Mouse (Mus musculus) MEL (cell line): Measurements from ENCODE around the gene R3hcc1l. TPM values are rescaled to one million over a fixed set of nuclear protein-coding genes. Genes with fewer than 3 reads are reported as not detected.

Experiments
- DNase-seq: peaks from one replicate; pipeline ENCODE4 v3.0.0; 2011; ENCODE audit warnings: low read depth, low spot score
- H3K27ac ChIP-seq: 2 replicates; pipeline ENCODE4 v1.5.1; 2012; ENCODE audit warnings: low read depth, mild to moderate bottlenecking, control low read depth, low read length, moderate library complexity; ENCODE audit not compliant: control insufficient read depth
- H3K27me3 ChIP-seq, 2 experiments: fragments of 150-350 bp in 1 of 2; sonication (generic) in 1 of 2; 2 replicates each; pipeline ENCODE4 v1.6.1; 2012; ENCODE audit warnings: low read length in 2 of 2, mild to moderate bottlenecking in 2 of 2, improper control_type of control experiment in 1 of 2, moderate library complexity in 1 of 2; ENCODE audit not compliant: insufficient read depth in 2 of 2, control insufficient read depth in 1 of 2
- H3K36me3 ChIP-seq, 2 experiments: 2 replicates each; pipeline ENCODE4 v1.6.1; 2012 to 2014; ENCODE audit warnings: low read length in 2 of 2, improper control_type of control experiment in 1 of 2, inconsistent platforms in 1 of 2, mild to moderate bottlenecking in 1 of 2; ENCODE audit not compliant: insufficient read depth in 2 of 2, control insufficient read depth in 1 of 2
- H3K4me1 ChIP-seq, 2 experiments: fragments of 150-350 bp in 1 of 2; sonication (generic) in 1 of 2; 2 replicates each; pipeline ENCODE4 v1.6.1; 2012; ENCODE audit warnings: low read length in 2 of 2, improper control_type of control experiment in 1 of 2, mild to moderate bottlenecking in 1 of 2; ENCODE audit not compliant: insufficient read depth in 2 of 2, control insufficient read depth in 1 of 2
- H3K4me3 ChIP-seq, 2 experiments: fragments of 150-350 bp in 1 of 2; sonication (generic) in 1 of 2; 2 replicates each; pipeline ENCODE4 v1.5.1; 2012; ENCODE audit warnings: low read depth in 2 of 2, low read length in 2 of 2, mild to moderate bottlenecking in 2 of 2, moderate library complexity in 2 of 2, control low read depth in 1 of 2, improper control_type of control experiment in 1 of 2; ENCODE audit not compliant: control insufficient read depth in 1 of 2, insufficient read depth in 1 of 2
- H3K79me2 ChIP-seq: 2 replicates; pipeline ENCODE4 v1.6.1; 2012; ENCODE audit warnings: mild to moderate bottlenecking, low read length, moderate library complexity; ENCODE audit not compliant: control insufficient read depth, poor library complexity, insufficient read depth
- H3K9ac ChIP-seq: 2 replicates; pipeline ENCODE4 v1.6.1; 2012; ENCODE audit warnings: low read depth, mild to moderate bottlenecking, control low read depth, low read length, moderate library complexity; ENCODE audit not compliant: control insufficient read depth, poor library complexity, severe bottlenecking
- H3K9me3 ChIP-seq: fragments of 150-350 bp; sonication (generic); replicated peaks from 2 replicates; pipeline ENCODE4 v1.6.1; 2012; ENCODE audit warnings: mild to moderate bottlenecking, low read length, improper control_type of control experiment, moderate library complexity; ENCODE audit not compliant: insufficient read depth
- BHLHE40 ChIP-seq: IDR thresholded peaks from 2 replicates; pipeline ENCODE4 v1.6.1; 2012; ENCODE audit warnings: low read depth, mild to moderate bottlenecking, inconsistent platforms, low read length, improper control_type of control experiment, borderline replicate concordance
- CHD1 ChIP-seq: IDR thresholded peaks from 2 replicates; pipeline ENCODE4 v1.6.1; 2012; ENCODE audit warnings: low read depth, mild to moderate bottlenecking, inconsistent platforms, low read length, improper control_type of control experiment
- CHD2 ChIP-seq: IDR thresholded peaks from 2 replicates; pipeline ENCODE4 v1.6.1; 2011; ENCODE audit warnings: low read length, improper control_type of control experiment
- CTCF ChIP-seq, 3 experiments: IDR thresholded peaks in 2 of 3; conservative IDR thresholded peaks in 1 of 3; 2 replicates each; pipeline ENCODE4 v1.5.1; 2011 to 2012; ENCODE audit warnings: low read length in 3 of 3, low read depth in 2 of 3, mild to moderate bottlenecking in 2 of 3, improper control_type of control experiment in 1 of 3, inconsistent platforms in 1 of 3, mixed read lengths in 1 of 3, moderate library complexity in 1 of 3; ENCODE audit not compliant: control insufficient read depth in 1 of 3, insufficient read depth in 1 of 3, poor library complexity in 1 of 3, severe bottlenecking in 1 of 3
- E2F4 ChIP-seq: IDR thresholded peaks from 2 replicates; pipeline ENCODE4 v1.6.1; 2011; ENCODE audit warnings: low read depth, low read length, improper control_type of control experiment, borderline replicate concordance
- ELF1 ChIP-seq: IDR thresholded peaks from 2 replicates; pipeline ENCODE4 v1.6.1; 2014; ENCODE audit warnings: low read depth, mild to moderate bottlenecking, inconsistent platforms, low read length, improper control_type of control experiment, moderate library complexity
- EP300 ChIP-seq, 2 experiments: IDR thresholded peaks; 2 replicates each; pipeline ENCODE4 v1.6.1; 2011; ENCODE audit warnings: improper control_type of control experiment in 2 of 2, low read length in 2 of 2, low read depth in 1 of 2, mild to moderate bottlenecking in 1 of 2
- GATA1 ChIP-seq: IDR thresholded peaks from 2 replicates; pipeline ENCODE4 v1.6.1; 2011; ENCODE audit warnings: low read depth, low read length, improper control_type of control experiment
- HCFC1 ChIP-seq: IDR thresholded peaks from 2 replicates; pipeline ENCODE4 v1.6.1; 2012; ENCODE audit warnings: low read depth, mild to moderate bottlenecking, inconsistent platforms, low read length, improper control_type of control experiment, moderate library complexity
- JUND ChIP-seq: IDR thresholded peaks from 2 replicates; pipeline ENCODE4 v1.6.1; 2011; ENCODE audit warnings: low read depth, mild to moderate bottlenecking, improper control_type of control experiment, low read length
- KAT2A ChIP-seq: conservative IDR thresholded peaks from 2 replicates; pipeline ENCODE4 v1.6.1; 2012; ENCODE audit warnings: low read depth, low read length, improper control_type of control experiment, inconsistent platforms
- MAFK ChIP-seq: IDR thresholded peaks from 2 replicates; pipeline ENCODE4 v1.6.1; 2011; ENCODE audit warnings: low read depth, mild to moderate bottlenecking, low read length, improper control_type of control experiment, borderline replicate concordance
- MAX ChIP-seq: IDR thresholded peaks from 2 replicates; pipeline ENCODE4 v1.6.1; 2011; ENCODE audit warnings: low read length, improper control_type of control experiment
- MAZ ChIP-seq: IDR thresholded peaks from 2 replicates; pipeline ENCODE4 v1.6.1; 2012; ENCODE audit warnings: low read depth, mild to moderate bottlenecking, inconsistent platforms, low read length, improper control_type of control experiment
- MXI1 ChIP-seq: IDR thresholded peaks from 2 replicates; pipeline ENCODE4 v1.6.1; 2011; ENCODE audit warnings: mild to moderate bottlenecking, low read depth, low read length, improper control_type of control experiment
- MYB ChIP-seq: IDR thresholded peaks from 2 replicates; pipeline ENCODE4 v1.6.1; 2011; ENCODE audit warnings: mild to moderate bottlenecking, low read depth, low read length, improper control_type of control experiment
- NELFE ChIP-seq: IDR thresholded peaks from 2 replicates; pipeline ENCODE4 v1.6.1; 2011; ENCODE audit warnings: low read depth, low read length, improper control_type of control experiment
- POLR2A ChIP-seq, 2 experiments: IDR thresholded peaks; 2 replicates each; pipeline ENCODE4 v1.6.1; 2011 to 2012; ENCODE audit warnings: low read length in 2 of 2, mild to moderate bottlenecking in 2 of 2, control low read depth in 1 of 2, improper control_type of control experiment in 1 of 2, low read depth in 1 of 2, moderate library complexity in 1 of 2; ENCODE audit not compliant: control insufficient read depth in 1 of 2, insufficient read depth in 1 of 2, poor library complexity in 1 of 2
- POLR2AphosphoS2 ChIP-seq: IDR thresholded peaks from 2 replicates; pipeline ENCODE4 v1.6.1; 2011; ENCODE audit warnings: low read length, improper control_type of control experiment
- POLR2AphosphoS5 ChIP-seq: IDR thresholded peaks from 2 replicates; pipeline ENCODE4 v1.6.1; 2012; ENCODE audit warnings: low read depth, borderline replicate concordance, mild to moderate bottlenecking, inconsistent platforms, low read length, moderate library complexity, mixed read lengths
- RCOR1 ChIP-seq: IDR thresholded peaks from 2 replicates; pipeline ENCODE4 v1.6.1; 2012; ENCODE audit warnings: low read depth, mild to moderate bottlenecking, inconsistent platforms, low read length, improper control_type of control experiment
- SIN3A ChIP-seq: IDR thresholded peaks from 2 replicates; pipeline ENCODE4 v1.6.1; 2012; ENCODE audit warnings: low read length, improper control_type of control experiment, inconsistent platforms
- SMC3 ChIP-seq: IDR thresholded peaks from 2 replicates; pipeline ENCODE4 v1.6.1; 2011; ENCODE audit warnings: low read depth, low read length, improper control_type of control experiment
- TAL1 ChIP-seq: IDR thresholded peaks from 2 replicates; pipeline ENCODE4 v1.6.1; 2012; ENCODE audit warnings: mild to moderate bottlenecking, inconsistent platforms, low read length, moderate library complexity, mixed read lengths
- TCF12 ChIP-seq: IDR thresholded peaks from 2 replicates; pipeline ENCODE4 v1.6.1; 2014; ENCODE audit warnings: low read depth, mild to moderate bottlenecking, inconsistent platforms, low read length, improper control_type of control experiment, moderate library complexity
- UBTF ChIP-seq: IDR thresholded peaks from 2 replicates; pipeline ENCODE4 v1.6.1; 2012; ENCODE audit warnings: low read depth, mild to moderate bottlenecking, inconsistent platforms, low read length, improper control_type of control experiment, moderate library complexity, borderline replicate concordance; ENCODE audit not compliant: insufficient read depth
- USF1 ChIP-seq: IDR thresholded peaks from 2 replicates; pipeline ENCODE4 v1.6.1; 2014; ENCODE audit warnings: low read depth, mild to moderate bottlenecking, inconsistent platforms, low read length, improper control_type of control experiment, moderate library complexity
- USF2 ChIP-seq, 2 experiments: IDR thresholded peaks; 2 replicates each; pipeline ENCODE4 v1.6.1; 2011 to 2012; ENCODE audit warnings: improper control_type of control experiment in 2 of 2, low read length in 2 of 2, borderline replicate concordance in 1 of 2, inconsistent platforms in 1 of 2, low read depth in 1 of 2, mild to moderate bottlenecking in 1 of 2; ENCODE audit not compliant: insufficient read depth in 1 of 2
- ZC3H11A ChIP-seq: IDR thresholded peaks from 2 replicates; pipeline ENCODE4 v1.6.1; 2012; ENCODE audit warnings: low read depth, mild to moderate bottlenecking, inconsistent platforms, low read length, improper control_type of control experiment
- ZMIZ1 ChIP-seq: IDR thresholded peaks from 2 replicates; pipeline ENCODE4 v1.6.1; 2012; ENCODE audit warnings: low read depth, mild to moderate bottlenecking, inconsistent platforms, low read length, improper control_type of control experiment, moderate library complexity
- ZNF384 ChIP-seq: IDR thresholded peaks from 2 replicates; pipeline ENCODE4 v1.6.1; 2012; ENCODE audit warnings: low read depth, mild to moderate bottlenecking, inconsistent platforms, low read length, improper control_type of control experiment
- polyA plus RNA-seq, 2 experiments: library from polyadenylated mRNA; stranded (reverse) in 1 of 2; unstranded in 1 of 2; fragments of >175 nt in 1 of 2; fragments of >200 nt in 1 of 2; gene quantifications; 2 replicates each; pipeline versions ENCODE4 v1.2.1 to v1.2.4; 2012; ENCODE audit warnings: low replicate concordance in 2 of 2, low read depth in 1 of 2; ENCODE audit not compliant: insufficient read length in 2 of 2, insufficient read depth in 1 of 2, missing spikeins in 1 of 2
- total RNA-seq: library from RNA; depleted of rRNA; stranded (reverse); fragments of 300-350 nt; gene quantifications from 2 replicates; pipeline ENCODE4 v1.2.3, GENCODE M21; 2012

R3hcc1l gene
- total and polyA plus RNA-seq, 3 experiments = 14.8 to 119 (median 21.5) TPM

- H3K27ac ChIP-seq = no peak overlapping the region
- peaks cover 0 to 2% of the 10 kb centered on the region in 2 experiments; a peak in 1 of 4 replicates for H3K27me3 ChIP-seq
Measured at GRCm38 (mm10) chr19:42608082-42608481, 89.5 kb downstream of the R3hcc1l start.

GRCm38 (mm10) chr19:42609716-42610115, 91.2 kb downstream of the R3hcc1l start:
- no peaks in the 10 kb centered on the region for H3K9me3 ChIP-seq
- no peak for TF ChIP-seq TCF12
- TF ChIP-seq E2F4 = no peak
- no peak for TF ChIP-seq MAZ
- TF ChIP-seq MXI1 = no peak
- no peak for TF ChIP-seq BHLHE40
- TF ChIP-seq POLR2A (IDR thresholded peaks at IDR 0.05; ENCODE audit: control insufficient read depth in 1 of 2, insufficient read depth in 1 of 2, low read depth in 1 of 2, low read length in 2 of 2, poor library complexity in 1 of 2) = no peak
- TF ChIP-seq SIN3A = no peak
- TF ChIP-seq MYB = no peak
- TF ChIP-seq NELFE = no peak
- no peak for TF ChIP-seq CHD1
- TF ChIP-seq ELF1 = no peak
- TF ChIP-seq SMC3 = no peak
- no peak for TF ChIP-seq HCFC1
- no peak for TF ChIP-seq CTCF (IDR thresholded peaks at IDR 0.05 in 2 of 3, conservative IDR thresholded peaks at IDR 0.05 in 1 of 3; ENCODE audit: control insufficient read depth in 1 of 3, insufficient read depth in 1 of 3, low read depth in 2 of 3, low read length in 3 of 3, poor library complexity in 1 of 3, severe bottlenecking in 1 of 3)
- TF ChIP-seq USF1 = no peak
- TF ChIP-seq EP300 (IDR thresholded peaks at IDR 0.05; ENCODE audit: low read depth in 1 of 2, low read length in 2 of 2) = no peak
- TF ChIP-seq CHD2 = no peak
- TF ChIP-seq RCOR1 = no peak
- no peak for TF ChIP-seq ZMIZ1
- TF ChIP-seq, all 39 proteins: peak for 0
- H3K4me3 ChIP-seq = no peak overlapping the region
- no peak overlapping the region for H3K9ac ChIP-seq
- H3K27ac ChIP-seq = no peak overlapping the region
- no peaks in the 10 kb centered on the region for H3K79me2 ChIP-seq
- DNase-seq = no peak
- no peaks in the 10 kb centered on the region for H3K4me1 ChIP-seq
- no peaks in the 10 kb centered on the region for H3K36me3 ChIP-seq
- peaks cover 0 to 2% of the 10 kb centered on the region in 2 experiments; a peak in 1 of 4 replicates for H3K27me3 ChIP-seq

More at GRCm38 (mm10) chr19:42608082-42608481, 89.5 kb downstream of the R3hcc1l start:
- no peaks in the 10 kb centered on the region for H3K36me3 ChIP-seq
- no peak for TF ChIP-seq UBTF
- no peak for TF ChIP-seq CHD1
- no peak for TF ChIP-seq ZNF384
- no peak for TF ChIP-seq ZC3H11A
- TF ChIP-seq KAT2A = no peak
- TF ChIP-seq MAX = no peak
- no peak for TF ChIP-seq USF1
- no peak for TF ChIP-seq GATA1
- no peak for TF ChIP-seq MYB
- no peak for TF ChIP-seq POLR2AphosphoS5
- TF ChIP-seq EP300 (IDR thresholded peaks at IDR 0.05; ENCODE audit: low read depth in 1 of 2, low read length in 2 of 2) = no peak
- no peak for TF ChIP-seq USF2 (IDR thresholded peaks at IDR 0.05; ENCODE audit: borderline replicate concordance in 1 of 2, insufficient read depth in 1 of 2, low read depth in 1 of 2, low read length in 2 of 2)
- TF ChIP-seq HCFC1 = no peak
- no peak for TF ChIP-seq POLR2AphosphoS2
- TF ChIP-seq MAFK = no peak
- no peak for TF ChIP-seq POLR2A (IDR thresholded peaks at IDR 0.05; ENCODE audit: control insufficient read depth in 1 of 2, insufficient read depth in 1 of 2, low read depth in 1 of 2, low read length in 2 of 2, poor library complexity in 1 of 2)
- TF ChIP-seq MXI1 = no peak
- no peak for TF ChIP-seq TAL1
- no peak for TF ChIP-seq JUND
- no peak overlapping the region for H3K9ac ChIP-seq
- no peak overlapping the region for H3K4me3 ChIP-seq
- H3K4me1 ChIP-seq = no peaks in the 10 kb centered on the region
- H3K9me3 ChIP-seq = no peaks in the 10 kb centered on the region
- H3K79me2 ChIP-seq = no peaks in the 10 kb centered on the region
- no peak for DNase-seq
